Mouse (Mus musculus) cerebellum, postnatal 4 days (tissue): ENCODE measurements around the gene Gm6993.

Source experiments
- DNase-seq, 2 experiments: peaks; one replicate each; pipeline ENCODE4 v3.0.0; 2022; ENCODE audit warnings: low spot score in 2 of 2, mixed read lengths in 1 of 2

The Gm6993 gene

DNA sequence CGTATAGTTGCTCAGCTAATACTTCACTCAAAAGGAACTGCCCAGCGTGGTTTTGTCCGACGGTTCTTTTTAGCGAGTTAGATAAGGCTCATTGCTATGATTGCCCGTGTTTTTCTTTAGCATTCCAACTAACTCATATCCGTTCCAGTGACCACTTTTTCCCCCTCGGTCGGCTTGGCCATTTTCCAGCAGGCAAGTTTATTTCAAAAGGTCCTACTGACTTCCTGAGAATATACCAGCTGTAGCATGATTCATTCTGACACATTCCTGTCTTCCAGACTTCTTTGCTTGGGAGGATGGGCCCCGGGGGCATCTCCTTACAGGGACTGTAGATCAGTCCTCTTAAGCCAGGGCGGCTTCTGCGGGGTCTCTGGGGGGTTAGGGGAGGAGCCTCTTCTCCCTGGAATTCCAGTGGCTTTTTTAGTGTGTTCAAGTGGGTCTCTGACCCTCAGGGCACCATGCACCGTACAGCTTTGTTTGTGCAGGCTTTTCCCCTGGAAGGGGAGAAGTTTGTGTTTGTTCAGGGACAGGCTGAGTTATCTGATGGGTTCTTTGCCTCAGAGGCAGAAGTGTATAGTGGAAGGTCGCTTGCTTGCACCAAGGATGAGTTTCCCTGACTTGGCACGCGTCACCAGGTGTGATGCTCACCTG lies 30.9 kb downstream of the Gm6993 start:
- DNase-seq = no peak

DNA sequence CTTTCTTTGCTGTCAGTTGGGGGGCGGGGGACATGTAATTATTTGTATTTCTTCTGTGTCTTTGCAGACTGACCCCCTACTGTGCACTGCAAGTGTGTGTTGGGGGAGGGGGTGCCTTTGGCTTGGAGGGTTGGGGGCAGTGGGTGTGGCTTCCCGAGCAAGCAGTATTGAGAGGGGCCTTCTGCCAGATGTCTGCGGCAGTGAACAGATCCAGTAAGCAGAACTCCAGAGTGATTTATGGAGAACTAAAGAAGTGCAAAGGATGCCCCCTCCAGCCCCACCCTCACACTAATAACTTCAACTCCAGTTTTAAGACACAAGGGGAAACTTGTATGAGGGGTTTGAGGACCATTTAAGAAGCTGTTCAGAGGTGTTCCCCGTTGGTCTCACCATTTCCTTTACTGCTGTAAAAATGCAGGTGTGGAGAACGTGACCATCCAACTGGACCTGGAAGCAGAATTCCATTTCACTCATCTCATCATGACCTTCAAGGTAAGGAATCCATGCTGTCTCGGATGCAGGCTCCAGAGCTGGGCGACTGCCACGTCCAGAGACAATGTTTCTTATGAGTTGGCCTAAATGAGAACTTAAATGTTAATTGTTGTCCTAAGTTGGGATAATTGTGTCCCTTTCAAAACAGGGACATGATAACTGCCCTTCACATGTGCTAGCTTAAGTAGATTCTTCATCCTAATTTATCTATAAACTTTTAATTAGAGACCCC lies 31.6 kb downstream of the Gm6993 start:
- DNase-seq = no peak

DNA sequence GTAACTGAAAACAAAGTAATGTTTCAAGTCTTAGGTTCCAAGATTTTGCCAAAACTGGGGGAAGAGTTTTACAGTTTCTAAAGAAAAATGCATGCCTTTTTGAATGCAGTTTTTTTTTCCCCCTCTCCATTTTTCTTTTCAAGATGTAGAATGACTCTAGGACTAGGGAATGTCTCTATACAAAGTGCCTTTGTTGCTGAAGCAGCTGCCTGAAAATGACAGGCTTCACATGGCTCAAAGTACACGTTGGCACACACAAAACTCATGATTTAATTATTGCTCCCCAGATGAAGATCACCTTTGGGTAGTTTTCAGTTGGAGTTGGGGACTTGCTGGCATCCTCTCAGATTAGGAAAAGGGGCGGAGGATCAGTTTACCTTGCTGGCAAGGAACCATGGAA lies 32.3 kb downstream of the Gm6993 start:
- DNase-seq = no peak

DNA sequence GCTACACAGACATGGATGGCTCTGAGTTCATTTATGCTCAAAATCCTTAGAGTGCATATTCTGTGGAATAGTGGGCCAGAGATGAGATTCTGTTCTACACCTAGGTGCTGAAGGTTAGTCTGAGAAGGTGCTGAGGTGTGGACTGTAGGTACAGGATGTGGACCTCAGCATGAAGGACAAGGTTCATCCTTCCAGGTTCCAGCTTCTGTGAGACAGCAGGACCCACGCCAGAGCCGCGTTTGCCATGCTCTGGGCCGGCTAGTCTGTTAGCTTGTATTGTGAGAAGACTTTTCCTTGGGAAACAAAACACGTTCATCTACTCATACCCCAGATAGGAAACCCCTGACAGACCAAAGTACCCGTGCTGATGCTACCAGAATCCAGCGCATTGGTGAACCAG lies 33.1 kb downstream of the Gm6993 start:
- DNase-seq = no peak

DNA sequence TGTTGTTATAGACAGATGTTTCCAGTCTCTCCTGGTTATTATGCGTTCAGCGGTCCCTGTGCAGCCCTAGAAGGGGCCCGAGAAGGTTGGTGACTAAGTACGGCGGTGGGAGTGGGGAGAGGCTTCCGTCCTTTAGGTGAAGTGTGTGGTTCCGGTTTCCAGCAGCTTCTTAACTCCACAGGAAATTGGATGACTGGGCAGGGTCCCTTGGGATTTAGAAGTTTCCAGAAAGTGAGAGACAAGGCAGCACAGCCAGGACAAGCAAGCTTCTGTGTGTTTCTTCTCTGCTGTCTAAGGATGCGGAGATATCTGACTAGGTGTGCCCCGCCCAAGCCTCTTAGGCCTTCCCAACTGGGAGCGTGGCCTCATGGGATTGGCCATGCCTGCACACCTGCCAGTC lies 34.8 kb downstream of the Gm6993 start:
- no peak for DNase-seq

DNA sequence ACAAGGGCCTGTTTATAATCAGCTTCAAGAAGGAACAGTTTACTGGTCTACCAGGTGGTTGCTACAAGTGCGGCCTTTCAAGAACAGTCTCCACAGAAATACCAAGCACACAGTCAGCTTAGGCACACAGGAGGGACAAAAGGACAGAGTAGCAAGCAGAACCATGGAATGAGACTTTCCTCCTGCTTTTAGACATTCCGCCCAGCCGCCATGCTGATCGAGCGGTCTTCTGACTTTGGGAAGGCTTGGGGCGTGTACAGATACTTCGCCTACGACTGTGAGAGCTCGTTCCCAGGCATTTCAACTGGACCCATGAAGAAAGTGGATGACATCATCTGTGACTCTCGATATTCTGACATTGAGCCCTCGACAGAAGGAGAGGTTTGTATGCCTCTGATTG lies 37.7 kb downstream of the Gm6993 start:
- DNase-seq = no peak

DNA sequence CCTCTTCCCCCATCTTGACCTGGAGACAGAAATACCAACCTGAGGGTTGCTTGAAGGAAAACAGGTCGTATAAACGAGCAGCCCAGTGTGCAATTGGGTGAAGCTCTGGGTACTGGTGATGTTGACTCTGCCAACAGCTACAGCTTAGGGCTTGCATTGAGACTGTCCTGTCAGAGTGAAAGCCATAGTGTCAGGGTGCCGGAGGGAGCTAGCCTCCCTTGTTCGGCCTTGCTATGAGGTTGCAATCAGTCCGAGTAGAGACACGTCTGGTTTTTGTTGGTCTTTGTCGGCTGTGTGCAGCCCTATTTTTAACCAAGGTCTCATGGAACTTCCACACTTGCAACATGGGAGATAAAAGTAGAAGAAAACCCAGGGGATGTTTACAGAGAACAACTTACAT lies 39.7 kb downstream of the Gm6993 start:
- DNase-seq = no peak

DNA sequence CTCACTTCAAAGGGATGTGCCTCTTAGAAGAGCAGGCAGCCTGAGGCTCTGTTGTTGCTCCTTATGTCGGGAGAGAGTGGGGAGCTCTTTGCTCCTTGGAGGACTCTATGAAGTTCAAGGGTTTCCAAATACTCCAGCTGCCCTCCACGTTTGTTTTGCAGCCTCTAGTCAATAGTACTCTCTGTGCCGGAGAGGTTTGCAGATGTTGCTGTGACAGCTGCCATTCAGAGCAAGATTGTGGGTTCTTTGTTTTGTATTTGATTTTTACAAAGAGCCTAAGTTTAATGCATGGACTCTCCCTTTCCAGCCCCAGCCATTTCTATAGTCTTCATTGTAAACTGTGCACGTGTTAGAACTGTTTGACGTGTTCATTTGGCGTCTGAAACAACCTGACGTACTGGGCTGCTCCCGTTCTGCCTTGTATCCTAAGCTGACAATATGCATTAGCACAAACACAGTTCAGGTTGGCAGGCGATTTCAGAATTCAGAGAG lies 40.6 kb downstream of the Gm6993 start:
- DNase-seq = no peak

DNA sequence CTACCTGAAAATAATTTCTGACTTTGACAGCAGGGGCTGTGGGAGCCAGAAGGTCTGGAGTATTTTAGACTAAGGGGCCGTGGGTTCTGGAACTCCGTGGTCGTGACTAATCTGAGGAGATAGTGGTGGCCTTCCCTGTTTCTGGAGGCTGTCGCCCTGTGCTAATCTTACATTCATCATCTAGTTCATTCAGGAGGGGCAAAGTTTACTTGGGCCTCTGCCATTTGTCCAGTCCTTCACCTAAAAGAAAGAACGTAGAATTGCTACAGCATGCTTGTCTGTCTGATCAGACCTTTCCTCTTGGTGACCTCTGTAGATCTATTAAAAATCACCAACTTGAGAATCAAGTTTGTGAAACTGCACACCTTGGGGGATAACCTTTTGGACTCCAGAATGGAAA lies 41.7 kb downstream of the Gm6993 start:
- no peak for DNase-seq

DNA sequence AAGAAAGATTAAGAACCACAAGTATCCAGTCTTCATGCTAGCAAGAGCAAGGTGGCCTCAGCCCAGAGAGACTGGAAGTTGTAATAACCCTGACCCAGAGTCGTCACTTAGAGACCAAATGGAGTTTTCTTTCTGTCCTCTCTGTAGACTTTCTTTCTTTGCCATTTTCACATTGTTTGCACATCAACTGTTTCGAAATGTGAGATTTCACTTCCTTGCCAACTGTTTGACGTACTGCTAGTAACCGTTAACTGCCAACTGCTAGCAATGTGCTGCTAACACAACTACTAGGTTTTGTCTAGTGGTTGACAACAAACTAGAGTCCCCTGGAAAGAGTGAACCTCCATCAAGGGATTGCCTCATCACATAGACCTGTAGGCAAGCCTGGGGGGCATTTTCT lies 42.6 kb downstream of the Gm6993 start:
- no peak for DNase-seq

DNA sequence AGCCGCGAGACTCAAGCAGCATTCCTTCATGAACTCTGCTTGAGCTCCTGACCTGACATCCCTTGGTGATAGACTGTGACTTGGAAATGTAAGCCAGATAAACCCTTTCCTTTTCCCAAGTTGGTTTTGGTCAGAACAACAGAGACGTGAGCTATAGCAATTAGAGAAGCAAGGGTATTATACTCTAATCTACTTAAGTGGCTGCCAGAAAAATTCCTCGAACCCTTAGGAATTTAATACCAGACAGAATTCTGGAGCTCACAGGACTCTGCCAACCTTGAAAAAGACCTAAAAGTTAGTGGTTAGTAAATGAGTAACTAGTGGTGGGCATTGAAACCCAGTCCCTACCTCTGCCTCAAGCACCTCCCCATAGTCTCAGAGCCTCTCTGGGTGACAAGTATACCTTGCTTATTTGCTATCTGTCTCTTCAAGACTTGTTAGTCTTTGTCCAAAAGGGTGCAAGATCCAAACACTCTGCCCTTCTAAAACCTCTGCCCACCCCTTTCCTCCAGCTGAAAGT lies 43.1 kb downstream of the Gm6993 start:
- DNase-seq = no peak

DNA sequence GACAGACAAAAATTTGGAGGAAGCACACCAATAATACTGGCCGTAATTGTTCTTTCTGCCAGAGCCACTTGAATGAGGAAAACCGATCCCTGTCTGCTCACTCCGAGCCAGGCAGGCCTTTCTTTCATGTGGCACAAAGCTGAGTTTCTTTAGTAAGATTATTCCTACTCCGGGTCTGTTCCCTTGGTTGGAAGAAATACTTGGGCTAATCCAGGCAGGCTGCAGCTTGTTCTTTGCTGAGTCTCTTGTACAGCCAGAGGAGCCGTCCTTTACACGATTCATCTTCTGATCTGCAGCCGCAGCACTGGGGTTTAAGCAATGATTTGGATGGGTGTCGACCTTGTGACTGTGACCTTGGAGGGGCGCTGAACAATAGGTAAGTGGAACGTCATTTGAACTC lies 48.5 kb downstream of the Gm6993 start:
- DNase-seq = no peak
